Mouse (Mus musculus): ENCODE data around the gene Rasa3.

- TF ChIP-seq EP300 (optimal IDR thresholded peaks at IDR 0.05) (no peak), CTCF (IDR thresholded peaks at IDR 0.05; ENCODE audit: low read depth) (peak; percentile 75)
Observed at GRCm38 (mm10) chr8:13725722-13726121, 48.3 kb upstream of the Rasa3 start.
